Comparison of ENCODE assay signal across 8 mouse cellular contexts in genomic region chr2:9877326-9877690, GRCm38 (mm10). TPM values are rescaled to one million over a fixed set of nuclear protein-coding genes. Genes with fewer than 3 reads are reported as not detected.
A peak's percentile ranks its signal among the peaks of the same experiment; 100 is the strongest.
DNase-seq lines count a peak whose midpoint lies in the region; ATAC-seq lines count a peak whose summit lies in the region.

No protein-coding gene starts in this region.

- H3K9me3 ChIP-seq in neural tube, embryonic 12.5 days, result no peaks in the 10 kb centered on the region

- H3K27ac ChIP-seq in neural tube, embryonic 12.5 days, result no peak overlapping the region

- H3K4me2 ChIP-seq in neural tube, embryonic 12.5 days (replicated peaks), result peak overlapping the region; percentile 32

- peak; percentile 31 to 69 for DNase-seq in adrenal gland, adult (ENCODE audit: inconsistent age in 2 of 2, low spot score in 1 of 2)
- DNase-seq in adrenal gland, postnatal 10 days, result no peak
- DNase-seq in thymus, adult 18-20 months, result peak; percentile 44 to 46
- no peak for DNase-seq in thymus, postnatal 25 days
- peak; percentile 44 to 55 for DNase-seq in kidney, postnatal 4 days
- no peak for DNase-seq in right cerebral cortex, postnatal 36 days (ENCODE audit: low spot score in 2 of 2)

- peaks cover 93% of the 10 kb centered on the region for H3K27me3 ChIP-seq in neural tube, embryonic 12.5 days (replicated peaks)

- H3K9ac ChIP-seq in neural tube, embryonic 12.5 days, result no peak overlapping the region

- H3K4me1 ChIP-seq in neural tube, embryonic 12.5 days, result peaks cover 24% of the 10 kb centered on the region

- no peak for ATAC-seq in neural tube, embryonic 12.5 days (ENCODE audit: low FRiP score, low read depth)
- ATAC-seq in erythroid progenitor cell, adult 5-6 weeks (replicated peaks; ENCODE audit: low FRiP score, poor library complexity, severe bottlenecking), result no peak

- peak overlapping the region; percentile 7; the same call in 1 of the 2 replicates for H3K4me3 ChIP-seq in neural tube, embryonic 12.5 days

- under 1% methylated on average over 35 of the region's 35 CpGs for WGBS in neural tube, embryonic 12.5 days

- H3K36me3 ChIP-seq in neural tube, embryonic 12.5 days, result no peaks in the 10 kb centered on the region

RNA-seq across cellular contexts. Expression of gene 4930412O13Rik, which starts 3.7 kb away (rescaled TPM):
- total RNA-seq in adrenal gland, postnatal 10 days (2021), result 1 to 10 TPM; 1.1 to 2.1 TPM
- 0.23 and 0.72 TPM in 2 replicates for polyA plus RNA-seq in neural tube, embryonic 12.5 days (2016; fragmentation: Nextera tagmentation; extraction: Ambion mirVana)
- not detected in 2 replicates for total RNA-seq in erythroid progenitor cell, adult 5-6 weeks (2015; ENCODE audit: low replicate concordance)
- total RNA-seq in erythroid progenitor cell, adult 5-6 weeks (2017; ENCODE audit: low replicate concordance), result not detected in 2 replicates

RNA-seq across cellular contexts. Expression of gene 9230102O04Rik, which starts 12.0 kb away (rescaled TPM):
- total RNA-seq in adrenal gland, postnatal 10 days (2021), result not detected
- 0.78 and 0.94 TPM in 2 replicates for polyA plus RNA-seq in neural tube, embryonic 12.5 days (2016; fragmentation: Nextera tagmentation; extraction: Ambion mirVana)
- total RNA-seq in erythroid progenitor cell, adult 5-6 weeks (2015; ENCODE audit: low replicate concordance), result not detected in 2 replicates
- total RNA-seq in erythroid progenitor cell, adult 5-6 weeks (2017; ENCODE audit: low replicate concordance), result not detected in 2 replicates

RNA-seq across cellular contexts. Expression of gene Gata3, which starts 12.5 kb away (rescaled TPM):
- total RNA-seq in adrenal gland, postnatal 10 days (2021), result 10 to 100 TPM; 12.3 to 14.8 TPM
- 11.5 and 12.1 TPM in 2 replicates for polyA plus RNA-seq in neural tube, embryonic 12.5 days (2016; fragmentation: Nextera tagmentation; extraction: Ambion mirVana)
- 3.6 and 28.5 TPM in 2 replicates for total RNA-seq in erythroid progenitor cell, adult 5-6 weeks (2015; ENCODE audit: low replicate concordance)
- 0.08 TPM in 1 of 2 replicates, not detected in the other for total RNA-seq in erythroid progenitor cell, adult 5-6 weeks (2017; ENCODE audit: low replicate concordance)

Comparison
In these comparisons a context has a peak if more than half of its experiments do, and no peak if none do; other contexts are left out.
1. DNase-seq: peak in adrenal gland, adult (2 of 2), thymus, adult 18-20 months (2 of 2) and kidney, postnatal 4 days (2 of 2); none in adrenal gland, postnatal 10 days (single experiment), thymus, postnatal 25 days (single experiment) and right cerebral cortex, postnatal 36 days (0 of 2).